ENCODE assay signal across 11 mouse cellular contexts in the genomic region with DNA sequence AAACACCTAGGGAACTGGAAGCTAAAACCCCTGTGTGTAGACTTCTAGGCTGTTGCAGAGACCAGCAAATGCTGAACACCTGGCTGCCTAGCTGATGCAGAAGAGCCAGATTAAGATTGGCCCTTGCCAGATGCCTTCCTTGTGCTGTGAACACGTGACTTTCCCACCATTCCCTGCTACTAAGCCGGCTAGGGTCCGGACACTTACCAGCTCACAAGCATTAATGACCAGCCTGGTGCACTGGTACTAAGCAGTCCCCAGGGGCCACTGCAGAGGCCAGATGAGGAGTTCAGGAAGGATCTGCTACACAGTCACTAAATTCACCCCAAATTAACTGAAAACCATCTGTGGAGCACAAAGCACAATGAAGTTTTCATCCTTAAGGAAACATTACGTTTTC.
DNase-seq lines count a peak whose midpoint lies in the region; ATAC-seq lines count a peak whose summit lies in the region.
"Had no signal": no experiment of that assay in that cellular context is flagged by ENCODE, and none has a peak within 500 bp of the region (broad histone marks: within the 10 kb centered on the region; RNA-seq: fewer than 3 reads in every experiment).

No protein-coding gene starts in this region.

- WGBS in hindbrain, embryonic 13.5 days: 40% methylated on average over 4 of the region's 4 CpGs
- 33% methylated on average over 4 of the region's 4 CpGs for WGBS in hindbrain, embryonic 10.5 days
- WGBS in limb, embryonic 12.5 days: 38% methylated on average over 4 of the region's 4 CpGs
- 40% methylated on average over 4 of the region's 4 CpGs for WGBS in neural tube, embryonic 14.5 days

- H3K27me3 ChIP-seq in hindbrain, embryonic 13.5 days: no peaks in the 10 kb centered on the region
- H3K27me3 ChIP-seq in hindbrain, embryonic 10.5 days (ENCODE audit: insufficient read depth, poor library complexity, severe bottlenecking): no peaks in the 10 kb centered on the region
- H3K27me3 ChIP-seq in limb, embryonic 12.5 days: no peaks in the 10 kb centered on the region
- H3K27me3 ChIP-seq in neural tube, embryonic 14.5 days (ENCODE audit: control insufficient read depth, insufficient read depth, low read length): no peaks in the 10 kb centered on the region
- H3K27me3 ChIP-seq: CH12.LX; limb, embryonic 15.5 days had no signal

- H3K36me3 ChIP-seq in hindbrain, embryonic 13.5 days: no peaks in the 10 kb centered on the region
- no peaks in the 10 kb centered on the region for H3K36me3 ChIP-seq in hindbrain, embryonic 10.5 days
- no peaks in the 10 kb centered on the region for H3K36me3 ChIP-seq in limb, embryonic 12.5 days
- H3K36me3 ChIP-seq in neural tube, embryonic 14.5 days (ENCODE audit: control insufficient read depth, insufficient read depth, low read length): no peaks in the 10 kb centered on the region
- H3K36me3 ChIP-seq: limb, embryonic 15.5 days had no signal

- H3K4me2 ChIP-seq in hindbrain, embryonic 13.5 days: peak overlapping the region; percentile 34; the same call in 1 of the 2 replicates
- peak overlapping the region; percentile 44 for H3K4me2 ChIP-seq in limb, embryonic 12.5 days
- H3K4me2 ChIP-seq in neural tube, embryonic 14.5 days (ENCODE audit: low read depth, low read length): no peak overlapping the region
- H3K4me2 ChIP-seq: limb, embryonic 15.5 days had no signal

- no peak overlapping the region for H3K27ac ChIP-seq in hindbrain, embryonic 13.5 days
- no peak overlapping the region for H3K27ac ChIP-seq in hindbrain, embryonic 10.5 days
- no peak overlapping the region for H3K27ac ChIP-seq in limb, embryonic 12.5 days
- no peak overlapping the region for H3K27ac ChIP-seq in neural tube, embryonic 14.5 days (ENCODE audit: low read depth, low read length)
- H3K27ac ChIP-seq: limb, embryonic 15.5 days had no signal

- no peak for ATAC-seq in hindbrain, embryonic 13.5 days (ENCODE audit: low FRiP score)
- peak; percentile 66 for ATAC-seq in limb, embryonic 12.5 days (ENCODE audit: insufficient number of reproducible peaks, insufficient read depth, low FRiP score, low TSS enrichment, low read depth)
- ATAC-seq in neural tube, embryonic 14.5 days (ENCODE audit: low read depth): peak; percentile 46; the same call in 1 of the 2 replicates

- H3K4me3 ChIP-seq in hindbrain, embryonic 13.5 days: no peak overlapping the region
- no peak overlapping the region for H3K4me3 ChIP-seq in hindbrain, embryonic 10.5 days
- H3K4me3 ChIP-seq in limb, embryonic 12.5 days (replicated peaks): no peak overlapping the region
- H3K4me3 ChIP-seq in neural tube, embryonic 14.5 days (ENCODE audit: low read depth, low read length): no peak overlapping the region
- H3K4me3 ChIP-seq: limb, embryonic 15.5 days had no signal

- no peaks in the 10 kb centered on the region for H3K4me1 ChIP-seq in hindbrain, embryonic 13.5 days (replicated peaks)
- H3K4me1 ChIP-seq in hindbrain, embryonic 10.5 days (replicated peaks): no peaks in the 10 kb centered on the region
- no peaks in the 10 kb centered on the region for H3K4me1 ChIP-seq in limb, embryonic 12.5 days (replicated peaks)
- no peaks in the 10 kb centered on the region for H3K4me1 ChIP-seq in neural tube, embryonic 14.5 days (ENCODE audit: control insufficient read depth, insufficient read depth, low read length)
- H3K4me1 ChIP-seq: limb, embryonic 15.5 days had no signal

- DNase-seq in hindbrain, embryonic 10.5 days (ENCODE audit: low spot score): no peak
- DNase-seq in embryo, embryonic 11 days: peak; percentile 56
- DNase-seq in left cerebral cortex, postnatal 36 days (ENCODE audit: low spot score in 2 of 2): no peak
- no peak for DNase-seq in cerebellum, adult 9-10 months
- DNase-seq in gastrocnemius, postnatal 36 days: no peak
- DNase-seq: kidney, adult 18-20 months had no signal

- no peaks in the 10 kb centered on the region for H3K9me3 ChIP-seq in hindbrain, embryonic 13.5 days
- 0 out of 2 replicates have a peak, but pooled peaks cover 3% of the 10 kb centered on the region for H3K9me3 ChIP-seq in hindbrain, embryonic 10.5 days
- no peaks in the 10 kb centered on the region for H3K9me3 ChIP-seq in limb, embryonic 12.5 days
- no peaks in the 10 kb centered on the region for H3K9me3 ChIP-seq in neural tube, embryonic 14.5 days (ENCODE audit: control insufficient read depth, low read length)
- H3K9me3 ChIP-seq: limb, embryonic 15.5 days had no signal

- no peak overlapping the region for H3K9ac ChIP-seq in hindbrain, embryonic 13.5 days
- H3K9ac ChIP-seq in limb, embryonic 12.5 days (replicated peaks): no peak overlapping the region
- H3K9ac ChIP-seq in neural tube, embryonic 14.5 days (replicated peaks; ENCODE audit: low read depth, low read length): no peak overlapping the region
- H3K9ac ChIP-seq: limb, embryonic 15.5 days had no signal

- intact Hi-C loops in left cerebral cortex, postnatal 36 days (cut with DNase I): no loop called here
- intact Hi-C loops in gastrocnemius, postnatal 36 days (cut with DNase I): no loop called here
